Mouse (Mus musculus): Measurements from ENCODE around the gene Alk. TPM values are rescaled to one million over a fixed set of nuclear protein-coding genes. Genes with fewer than 3 reads are reported as not detected.
"Not testable (repeated sequence)": the region's sequence is repeated elsewhere in the genome, so short reads cannot be mapped to it uniquely, and the experiment has no call there.

Alk gene
- polyA plus RNA-seq, 1 experiment: not detected

- no peak overlapping the region for H3K4me3 ChIP-seq (ENCODE audit: low read depth, low read length)
- H3K27ac ChIP-seq (ENCODE audit: insufficient read depth, low read length): no peak overlapping the region
- no peaks in the 10 kb centered on the region for H3K9me3 ChIP-seq (replicated peaks; ENCODE audit: control insufficient read depth, insufficient read depth, low read length, poor library complexity, severe bottlenecking)
- no peaks in the 10 kb centered on the region for H3K4me1 ChIP-seq (ENCODE audit: control insufficient read depth, insufficient read depth, low read length)
- TF ChIP-seq EP300 (IDR thresholded peaks at IDR 0.05; ENCODE audit: insufficient read depth, low read depth, low read length): no peak
- TF ChIP-seq CTCF (IDR thresholded peaks at IDR 0.05; ENCODE audit: low read depth, low read length): no peak
- TF ChIP-seq POLR2A (IDR thresholded peaks at IDR 0.05; ENCODE audit: insufficient read depth, low read length): no peak
- H3K36me3 ChIP-seq (ENCODE audit: control insufficient read depth, insufficient read depth, low read length, poor library complexity, severe bottlenecking): no peaks in the 10 kb centered on the region
- H3K27me3 ChIP-seq (ENCODE audit: control insufficient read depth, insufficient read depth, low read length, poor library complexity, severe bottlenecking): no peaks in the 10 kb centered on the region
- no peak overlapping the region for H3K9ac ChIP-seq (ENCODE audit: low read depth, poor library complexity, severe bottlenecking)
Observed at GRCm38 (mm10) chr17:72508678-72509394, 95.6 kb downstream of the Alk start.

GRCm38 (mm10) chr17:72505213-72505612, 99.2 kb downstream of the Alk start:
- H3K9me3 ChIP-seq (replicated peaks; ENCODE audit: control insufficient read depth, insufficient read depth, low read length, poor library complexity, severe bottlenecking): no peaks in the 10 kb centered on the region
- H3K4me1 ChIP-seq (ENCODE audit: control insufficient read depth, insufficient read depth, low read length): no peaks in the 10 kb centered on the region
- H3K4me3 ChIP-seq (ENCODE audit: low read depth, low read length): no peak overlapping the region
- no peak overlapping the region for H3K27ac ChIP-seq (ENCODE audit: insufficient read depth, low read length)
- no peaks in the 10 kb centered on the region for H3K36me3 ChIP-seq (ENCODE audit: control insufficient read depth, insufficient read depth, low read length, poor library complexity, severe bottlenecking)
- TF ChIP-seq POLR2A (IDR thresholded peaks at IDR 0.05; ENCODE audit: insufficient read depth, low read length): no peak
- TF ChIP-seq CTCF (IDR thresholded peaks at IDR 0.05; ENCODE audit: low read depth, low read length): no peak
- no peak for TF ChIP-seq EP300 (IDR thresholded peaks at IDR 0.05; ENCODE audit: insufficient read depth, low read depth, low read length)
- H3K27me3 ChIP-seq (ENCODE audit: control insufficient read depth, insufficient read depth, low read length, poor library complexity, severe bottlenecking): no peaks in the 10 kb centered on the region
- no peak overlapping the region for H3K9ac ChIP-seq (ENCODE audit: low read depth, poor library complexity, severe bottlenecking)

- no peak for TF ChIP-seq CTCF (IDR thresholded peaks at IDR 0.05; ENCODE audit: low read depth, low read length)
- no peak for TF ChIP-seq POLR2A (IDR thresholded peaks at IDR 0.05; ENCODE audit: insufficient read depth, low read length)
- TF ChIP-seq EP300 (IDR thresholded peaks at IDR 0.05; ENCODE audit: insufficient read depth, low read depth, low read length): no peak
- Histone ChIP-seq H3K4me3 (ENCODE audit: low read depth, low read length) (no peak overlapping the region), H3K27me3 (ENCODE audit: control insufficient read depth, insufficient read depth, low read length, poor library complexity, severe bottlenecking) (no peaks in the 10 kb centered on the region), H3K4me1 (ENCODE audit: control insufficient read depth, insufficient read depth, low read length) (no peaks in the 10 kb centered on the region), H3K27ac (ENCODE audit: insufficient read depth, low read length) (no peak overlapping the region), H3K36me3 (ENCODE audit: control insufficient read depth, insufficient read depth, low read length, poor library complexity, severe bottlenecking) (no peaks in the 10 kb centered on the region), H3K9me3 (replicated peaks; ENCODE audit: control insufficient read depth, insufficient read depth, low read length, poor library complexity, severe bottlenecking) (no peaks in the 10 kb centered on the region), H3K9ac (ENCODE audit: low read depth, poor library complexity, severe bottlenecking) (no peak overlapping the region)
Observed at GRCm38 (mm10) chr17:72504581-72504980, 99.8 kb downstream of the Alk start.

- H3K36me3 ChIP-seq (ENCODE audit: control insufficient read depth, insufficient read depth, low read length, poor library complexity, severe bottlenecking): no peaks in the 10 kb centered on the region
- H3K27me3 ChIP-seq (ENCODE audit: control insufficient read depth, insufficient read depth, low read length, poor library complexity, severe bottlenecking): no peaks in the 10 kb centered on the region
- H3K4me3 ChIP-seq (ENCODE audit: low read depth, low read length): no peak overlapping the region
- no peak overlapping the region for H3K9ac ChIP-seq (ENCODE audit: low read depth, poor library complexity, severe bottlenecking)
- H3K27ac ChIP-seq (ENCODE audit: insufficient read depth, low read length): no peak overlapping the region
- no peaks in the 10 kb centered on the region for H3K4me1 ChIP-seq (ENCODE audit: control insufficient read depth, insufficient read depth, low read length)
- H3K9me3 ChIP-seq (replicated peaks; ENCODE audit: control insufficient read depth, insufficient read depth, low read length, poor library complexity, severe bottlenecking): no peaks in the 10 kb centered on the region
- no peak for TF ChIP-seq EP300 (IDR thresholded peaks at IDR 0.05; ENCODE audit: insufficient read depth, low read depth, low read length)
- TF ChIP-seq CTCF (IDR thresholded peaks at IDR 0.05; ENCODE audit: low read depth, low read length): no peak
- no peak for TF ChIP-seq POLR2A (IDR thresholded peaks at IDR 0.05; ENCODE audit: insufficient read depth, low read length)
Observed at GRCm38 (mm10) chr17:72495395-72495794, 109.0 kb downstream of the Alk start.

GRCm38 (mm10) chr17:72485623-72486022, 118.8 kb downstream of the Alk start:
- H3K4me1 ChIP-seq (ENCODE audit: control insufficient read depth, insufficient read depth, low read length): no peaks in the 10 kb centered on the region
- no peaks in the 10 kb centered on the region for H3K36me3 ChIP-seq (ENCODE audit: control insufficient read depth, insufficient read depth, low read length, poor library complexity, severe bottlenecking)
- no peak overlapping the region for H3K4me3 ChIP-seq (ENCODE audit: low read depth, low read length)
- no peak for TF ChIP-seq POLR2A (IDR thresholded peaks at IDR 0.05; ENCODE audit: insufficient read depth, low read length)
- no peak for TF ChIP-seq CTCF (IDR thresholded peaks at IDR 0.05; ENCODE audit: low read depth, low read length)
- TF ChIP-seq EP300 (IDR thresholded peaks at IDR 0.05; ENCODE audit: insufficient read depth, low read depth, low read length): no peak
- H3K27ac ChIP-seq (ENCODE audit: insufficient read depth, low read length): no peak overlapping the region
- H3K9me3 ChIP-seq (replicated peaks; ENCODE audit: control insufficient read depth, insufficient read depth, low read length, poor library complexity, severe bottlenecking): peaks cover 5% of the 10 kb centered on the region; the same call in 1 of the 2 replicates
- no peak overlapping the region for H3K9ac ChIP-seq (ENCODE audit: low read depth, poor library complexity, severe bottlenecking)
- no peaks in the 10 kb centered on the region for H3K27me3 ChIP-seq (ENCODE audit: control insufficient read depth, insufficient read depth, low read length, poor library complexity, severe bottlenecking)

GRCm38 (mm10) chr17:72479260-72479659, 125.2 kb downstream of the Alk start:
- not testable (repeated sequence) for H3K36me3 ChIP-seq (ENCODE audit: control insufficient read depth, insufficient read depth, low read length, poor library complexity, severe bottlenecking); H3K27ac ChIP-seq (ENCODE audit: insufficient read depth, low read length); H3K27me3 ChIP-seq (ENCODE audit: control insufficient read depth, insufficient read depth, low read length, poor library complexity, severe bottlenecking); H3K9ac ChIP-seq (ENCODE audit: low read depth, poor library complexity, severe bottlenecking); H3K4me1 ChIP-seq (ENCODE audit: control insufficient read depth, insufficient read depth, low read length); H3K9me3 ChIP-seq (replicated peaks; ENCODE audit: control insufficient read depth, insufficient read depth, low read length, poor library complexity, severe bottlenecking); H3K4me3 ChIP-seq (ENCODE audit: low read depth, low read length)
